Mouse (Mus musculus): ENCODE measurements at regions not wholly inside any gene's neighbourhood (a gene's known extent, or its start where the extent isn't known, plus 50 kb on each side); places are given as distances from the start of the nearest gene placed in this dataset.
A peak's percentile ranks its signal among the peaks of the same experiment; 100 is the strongest.

DNA sequence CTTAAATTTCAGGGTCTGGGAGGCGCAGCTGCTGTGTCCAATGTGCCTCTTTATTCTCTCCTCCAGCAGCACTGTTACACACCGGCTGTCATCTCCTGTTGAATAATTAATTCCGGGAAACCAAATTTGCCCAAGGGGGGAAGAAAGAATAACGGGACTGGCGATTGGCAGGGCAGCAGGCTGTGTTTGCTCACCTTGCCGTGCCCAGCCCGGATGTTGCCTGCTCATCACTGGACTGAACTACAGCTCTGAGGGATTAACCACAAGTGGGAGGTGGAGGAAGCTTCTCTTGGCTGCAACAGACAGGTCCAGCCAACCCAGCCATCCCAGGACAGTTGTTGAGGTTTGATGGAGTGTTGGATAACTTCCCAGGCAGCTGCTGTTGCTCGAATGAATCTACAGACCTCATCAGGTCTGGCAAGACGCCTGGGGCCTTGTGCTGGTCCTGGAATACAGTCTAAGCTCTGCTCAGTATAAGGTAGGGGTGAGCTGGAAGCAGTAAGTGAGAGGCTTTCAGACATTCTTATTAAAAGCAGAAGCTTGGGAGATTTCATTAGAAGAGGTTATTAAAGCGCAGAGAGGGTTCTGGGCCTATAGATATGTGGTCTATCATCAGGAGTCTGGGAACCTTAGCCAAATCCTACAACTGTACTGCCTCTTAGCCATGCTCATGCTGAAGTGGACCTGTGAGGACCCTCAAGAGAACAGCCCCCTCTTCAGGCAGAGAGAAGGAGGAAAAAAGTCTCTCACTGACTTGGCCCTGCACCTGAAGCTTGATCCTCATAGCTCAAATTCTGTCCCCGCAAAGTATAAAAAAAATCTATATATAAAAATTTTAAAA is 291.8 kb downstream of the Il20rb start:
- DNase-seq = peak; percentile 6 to 27

DNA sequence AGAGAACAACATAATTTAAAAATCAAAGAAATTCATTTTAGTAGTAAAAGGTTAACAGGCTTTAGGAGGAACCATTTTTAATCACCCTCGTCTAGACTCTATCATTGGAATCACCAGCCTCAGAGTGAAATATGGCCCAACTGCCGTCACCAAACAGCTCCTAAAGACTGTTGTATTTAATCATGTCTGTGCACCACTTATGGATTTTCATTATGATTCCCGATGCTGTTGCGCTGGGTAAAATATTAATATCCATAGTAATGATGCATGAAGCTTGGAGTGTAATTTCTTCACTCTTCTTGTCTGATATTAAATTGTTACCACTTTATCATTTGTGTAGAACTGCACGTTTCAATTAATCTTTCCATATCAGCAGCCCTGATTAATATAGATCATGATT is 292.4 kb downstream of the Il20rb start:
- DNase-seq = no peak

DNA sequence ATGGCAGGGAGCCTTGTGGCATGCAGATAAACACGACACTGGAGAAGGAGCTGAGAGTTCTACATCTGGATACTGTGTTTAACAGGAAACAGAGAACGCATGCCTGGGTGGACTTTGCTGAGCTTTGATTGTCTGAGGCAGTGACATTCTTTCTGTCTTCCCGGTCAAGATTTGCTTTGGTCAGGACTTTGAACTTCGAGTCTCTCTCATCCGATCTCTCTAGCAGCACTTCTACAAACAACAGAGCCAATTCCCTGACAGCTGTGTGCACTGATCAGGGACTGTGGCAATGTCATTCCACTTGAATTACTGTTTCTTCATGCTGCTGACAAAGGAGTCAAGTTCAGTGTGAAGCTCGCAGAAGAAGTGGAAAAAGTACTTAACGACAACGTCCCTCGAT is 302.5 kb downstream of the Il20rb start:
- no peak for DNase-seq

DNA sequence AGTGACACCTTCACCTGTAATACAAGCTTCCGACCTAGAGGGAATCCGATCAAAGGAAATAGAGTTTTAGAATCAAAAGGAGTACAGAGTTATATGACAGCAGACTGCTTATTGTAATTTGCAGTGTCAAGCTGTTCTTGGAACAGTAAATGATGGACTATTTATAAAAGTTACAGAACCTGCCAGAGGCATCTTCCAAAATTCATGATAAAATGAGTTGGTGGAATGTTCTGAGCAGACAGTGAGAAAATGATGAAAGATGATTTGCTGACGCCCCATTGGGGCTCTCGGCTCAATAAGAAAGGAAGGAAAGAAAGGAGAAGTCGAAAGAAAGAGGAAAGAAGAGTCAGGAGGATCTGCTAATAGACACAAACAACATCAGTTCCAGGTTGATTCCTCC is 300.3 kb upstream of the Sox14 start:
- DNase-seq = no peak

DNA sequence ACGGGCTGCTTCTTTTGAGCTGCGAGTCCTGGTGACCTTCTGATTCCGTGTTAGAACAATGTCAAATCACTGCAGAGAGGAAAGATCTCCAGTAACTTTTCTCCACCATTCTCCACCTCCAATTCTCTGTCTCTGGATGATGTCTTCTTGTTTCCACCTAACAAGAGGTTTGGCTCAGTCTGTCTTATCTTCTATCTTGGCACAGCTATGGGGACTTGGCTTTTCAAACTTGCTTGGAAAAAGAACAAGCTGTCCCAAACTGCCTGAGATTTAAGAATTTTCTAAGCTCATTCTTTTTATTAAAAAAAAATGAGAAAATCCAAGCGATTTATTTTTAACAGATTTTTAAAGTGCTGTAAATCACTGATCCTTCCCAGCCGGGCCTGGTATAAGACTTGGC is 290.3 kb upstream of the Sox14 start:
- DNase-seq = no peak

DNA sequence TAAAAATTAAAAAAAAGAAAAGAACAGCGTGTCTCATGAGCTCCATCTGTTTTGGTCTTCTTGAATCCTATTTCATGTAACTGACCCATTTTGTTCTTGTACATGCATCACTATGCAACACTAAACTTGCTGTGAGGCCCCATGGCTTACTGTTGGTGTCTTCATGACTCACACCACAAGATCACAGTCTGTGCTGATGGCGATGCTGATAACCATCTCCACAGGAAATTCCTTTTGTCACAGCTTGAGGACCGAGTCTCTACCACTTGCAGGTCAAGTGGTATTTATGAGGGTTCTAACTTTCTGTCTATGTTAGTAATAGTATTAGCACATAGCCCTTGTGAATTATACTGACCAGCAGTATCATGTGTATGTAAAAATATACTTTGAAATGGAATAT is 286.0 kb upstream of the Sox14 start:
- DNase-seq = no peak

Data from cerebellum, postnatal 14 days (tissue).